Mouse (Mus musculus): ENCODE measurements around the gene Pi16.

- no peak for TF ChIP-seq EP300 (IDR thresholded peaks at IDR 0.05; ENCODE audit: insufficient read depth, low read depth, low read length)
- TF ChIP-seq POLR2A (IDR thresholded peaks at IDR 0.05; ENCODE audit: insufficient read depth, low read depth, low read length): no peak
- no peak for TF ChIP-seq CTCF (IDR thresholded peaks at IDR 0.05)
These were observed 16.1 kb upstream of the Pi16 start for GRCm38 (mm10) chr17:29301421-29301820.
